Mouse (Mus musculus) bone marrow macrophage, adult 2 months (primary cell): ENCODE measurements at regions not wholly inside any gene's neighbourhood (a gene's known extent, or its start where the extent isn't known, plus 50 kb on each side); places are given as distances from the start of the nearest gene placed in this dataset.

ENCODE experiments used
- CTCF ChIP-seq: IDR thresholded peaks from 2 replicates; pipeline ENCODE4 v1.5.1; 2012; ENCODE audit warnings: low read depth, mild to moderate bottlenecking, low read length, moderate library complexity
- POLR2A ChIP-seq: IDR thresholded peaks from 2 replicates; pipeline ENCODE4 v1.6.1; 2012; ENCODE audit warnings: mild to moderate bottlenecking, low read depth, low read length, borderline replicate concordance

GRCm38 (mm10) chr2:166330364-166330763, 174.9 kb upstream of the Sulf2 start:
- no peak for TF ChIP-seq CTCF
- no peak for TF ChIP-seq POLR2A
